Mouse (Mus musculus) CD4-positive, CD25-positive, alpha-beta regulatory T cell, adult 9 weeks (primary cell): ENCODE measurements around the gene Akap2. TPM values are rescaled to one million over a fixed set of nuclear protein-coding genes. Genes with fewer than 3 reads are reported as not detected.

Experiments
- polyA plus RNA-seq: library from polyadenylated mRNA; unstranded; fragments of 100-300 nt; shearing (Covaris generic); gene quantifications from one replicate; pipeline ENCODE4 v1.2.1, GENCODE M21; 2017

The Akap2 gene
- polyA plus RNA-seq = 3.6 TPM

GRCm38 (mm10) chr4:57717354-57717753 lies at the start of gene Akap2:
Gene Akap2, plus strand, starts transcription at chr4:57717657.

DNA sequence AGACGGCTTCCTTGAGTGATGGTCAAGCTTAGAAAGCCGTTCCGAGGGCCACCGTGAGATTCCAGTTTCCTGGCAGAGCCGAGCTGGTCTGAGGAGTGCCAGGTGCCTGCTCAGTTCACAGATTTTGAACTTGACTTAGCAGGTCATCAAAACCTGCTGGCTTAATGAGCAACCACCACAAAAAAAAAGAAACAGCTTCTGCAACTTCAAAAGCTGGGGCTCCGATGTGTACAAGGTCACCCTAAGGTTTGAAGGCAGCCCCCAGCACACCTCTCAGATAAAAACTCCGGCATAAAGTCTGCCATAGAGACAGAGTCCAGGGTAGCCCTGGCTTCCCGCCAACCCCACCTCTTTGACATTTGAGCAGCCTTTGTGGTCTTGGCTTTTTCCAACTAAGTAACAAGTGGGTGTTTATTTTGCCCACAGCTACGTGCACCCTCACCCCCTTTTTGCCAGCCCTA lies 198.8 kb downstream of the Akap2 start, which contains the start of gene D630039A03Rik:
D630039A03Rik (minus strand) TSS at position 97 of the 461 bp plus-strand sequence.

Other genes with a start within 250 kb of the Akap2 start
- gene Pakap, start 149.5 kb upstream of the Akap2 start, polyA plus RNA-seq = 4.5 TPM
- 15.3 TPM for gene D630039A03Rik, start 198.6 kb downstream of the Akap2 start, polyA plus RNA-seq
- 168 TPM for gene Txn1, start 238.8 kb downstream of the Akap2 start, polyA plus RNA-seq